Mouse (Mus musculus) gastrocnemius, adult 18-20 months (tissue): ENCODE measurements around the gene Flnb. TPM values are rescaled to one million over a fixed set of nuclear protein-coding genes. Genes with fewer than 3 reads are reported as not detected.

Experiments used
- DNase-seq: peaks from one replicate; pipeline ENCODE4 v3.0.0; 2021; ENCODE audit warnings: low spot score
- total RNA-seq, 2 experiments: library from RNA; stranded (reverse); gene quantifications; 2 replicates each; pipeline ENCODE4 v1.2.3; 2021

The Flnb gene
- total RNA-seq, 2 experiments from 2014 or later = 6.2 to 10.5 TPM

GRCm38 (mm10) chr14:7861275-7861674 is 43.5 kb downstream of the Flnb start:
- DNase-seq = no peak

DNA sequence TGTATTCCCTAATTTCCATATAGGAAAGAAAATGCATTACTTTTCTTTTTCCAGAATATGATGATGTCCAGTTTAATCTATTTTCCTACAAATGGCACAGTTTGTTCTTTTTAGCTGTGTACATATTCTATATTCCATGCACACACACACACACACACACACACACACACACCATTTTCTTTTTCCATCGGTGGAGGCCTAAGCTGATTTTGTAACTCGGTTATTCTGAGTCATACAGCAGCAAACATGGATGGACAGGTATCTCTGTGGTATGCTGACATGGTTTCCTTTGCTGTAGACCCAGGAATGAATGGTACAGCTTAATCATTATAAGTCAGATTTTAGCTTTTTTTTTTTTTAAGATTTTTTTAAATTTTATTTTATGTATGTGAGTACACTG is 44.5 kb downstream of the Flnb start:
- DNase-seq = no peak

- no peak for DNase-seq
These were observed 45.4 kb downstream of the Flnb start for GRCm38 (mm10) chr14:7863199-7863598.

- DNase-seq = no peak
These were observed 46.2 kb downstream of the Flnb start for GRCm38 (mm10) chr14:7863871-7864505.

GRCm38 (mm10) chr14:7864506-7864899 is 46.7 kb downstream of the Flnb start:
- no peak for DNase-seq

GRCm38 (mm10) chr14:7867224-7867623 is 49.5 kb downstream of the Flnb start:
- no peak for DNase-seq

DNA sequence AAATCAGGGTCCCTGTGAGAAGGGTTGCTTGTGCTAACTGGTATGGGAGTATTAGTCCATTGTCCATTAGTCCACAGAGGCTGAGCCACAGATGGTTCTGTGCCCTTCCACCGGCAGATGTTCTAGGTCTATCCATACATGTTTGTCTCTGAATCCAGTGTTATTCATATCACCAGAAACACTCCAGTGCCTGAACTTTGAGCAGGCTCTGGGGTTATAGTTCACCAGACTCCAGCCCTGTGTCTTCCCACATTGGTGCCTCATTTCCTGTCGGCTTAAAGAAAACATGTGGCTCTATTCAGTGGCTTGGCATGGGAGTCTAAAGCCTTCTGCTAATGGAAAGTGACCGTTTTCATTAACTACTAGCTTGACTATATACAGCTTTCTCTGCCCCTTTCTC is 50.1 kb downstream of the Flnb start:
- DNase-seq = no peak

DNA sequence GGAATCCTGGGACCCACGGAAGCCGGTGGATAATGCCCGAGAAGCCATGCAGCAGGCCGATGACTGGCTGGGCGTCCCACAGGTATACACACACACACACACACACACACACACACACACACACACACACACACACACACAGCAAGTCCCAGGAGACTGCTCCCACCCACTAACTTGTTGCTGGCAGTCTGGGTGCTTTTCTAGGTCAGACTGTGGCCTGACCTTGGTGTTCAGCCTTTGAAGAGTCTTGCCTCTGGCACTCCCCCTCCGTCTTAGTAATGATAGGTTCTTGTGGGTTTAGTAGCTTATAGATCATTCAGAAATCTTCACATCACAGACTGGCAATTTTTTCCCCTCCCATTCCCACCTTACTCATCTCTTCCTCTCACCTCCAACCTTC is 52.0 kb downstream of the Flnb start:
- no peak for DNase-seq

DNA sequence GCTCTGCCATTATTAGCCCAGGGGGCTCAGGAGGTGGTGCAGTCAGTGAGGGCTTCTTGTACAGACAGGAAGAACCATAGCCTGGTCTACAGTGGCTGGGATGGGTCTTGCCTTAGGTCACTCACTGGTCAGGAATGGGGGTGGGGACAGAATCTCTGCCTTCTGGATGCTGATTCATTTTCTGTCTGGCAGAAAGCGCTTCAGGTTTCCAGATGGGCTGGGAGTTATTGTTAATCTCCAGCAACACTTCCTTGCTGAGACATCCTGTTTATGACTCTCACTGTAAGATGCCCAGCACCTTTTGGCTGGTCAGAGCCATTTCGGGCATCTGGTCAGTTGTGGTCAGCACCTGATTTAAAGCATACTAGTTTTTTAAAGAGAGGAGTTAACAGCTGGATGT is 55.8 kb downstream of the Flnb start:
- no peak for DNase-seq

GRCm38 (mm10) chr14:7874495-7874894 is 56.7 kb downstream of the Flnb start:
- no peak for DNase-seq

- DNase-seq = no peak
These were observed 60.2 kb downstream of the Flnb start for GRCm38 (mm10) chr14:7877957-7878356.

GRCm38 (mm10) chr14:7880389-7880788 is 62.6 kb downstream of the Flnb start:
- no peak for DNase-seq

DNA sequence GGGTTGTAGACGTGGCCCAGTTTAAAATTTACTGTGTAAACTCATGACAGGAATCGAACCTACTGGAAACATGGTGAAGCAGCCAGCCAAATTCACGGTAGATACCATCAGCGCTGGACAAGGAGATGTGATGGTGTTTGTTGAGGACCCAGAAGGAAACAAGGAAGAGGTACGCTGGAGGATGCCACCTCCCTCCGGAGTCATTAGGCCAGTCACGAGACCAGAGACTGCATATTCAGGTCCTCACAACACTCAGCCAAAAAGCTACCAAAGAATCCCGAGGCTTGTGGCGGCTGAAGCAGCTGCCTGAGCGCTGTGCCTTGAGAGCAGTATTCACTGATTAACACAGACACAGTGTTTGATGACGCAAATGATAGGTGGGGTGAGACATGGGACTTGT is 63.8 kb downstream of the Flnb start:
- DNase-seq = no peak

GRCm38 (mm10) chr14:7882050-7882449 is 64.3 kb downstream of the Flnb start:
- no peak for DNase-seq

GRCm38 (mm10) chr14:7884158-7884557 is 66.4 kb downstream of the Flnb start:
- DNase-seq = no peak

- peak; percentile 37 for DNase-seq
These were observed 67.1 kb downstream of the Flnb start for GRCm38 (mm10) chr14:7884841-7885240.

DNA sequence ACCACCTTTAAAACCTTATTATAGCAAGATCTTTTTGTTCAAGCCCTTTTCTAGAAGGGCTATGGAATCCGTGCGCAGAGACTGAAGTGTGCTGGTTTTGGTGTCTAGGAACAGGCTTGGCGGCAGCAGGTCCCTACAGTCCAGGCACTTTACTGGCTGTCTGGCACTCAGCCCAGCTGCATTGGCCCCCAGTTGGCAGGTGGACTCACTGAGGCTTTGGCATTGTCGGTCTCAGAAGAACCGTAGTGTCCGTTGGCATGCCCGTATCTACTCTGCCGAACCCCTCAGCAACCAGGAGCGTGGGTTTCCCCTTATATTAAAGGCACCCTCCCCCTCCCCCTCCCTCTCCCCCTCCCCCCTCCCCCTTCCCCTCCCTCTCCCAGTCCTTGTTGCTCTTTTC is 67.8 kb downstream of the Flnb start:
- no peak for DNase-seq

GRCm38 (mm10) chr14:7886008-7886407 is 68.3 kb downstream of the Flnb start:
- DNase-seq = no peak

GRCm38 (mm10) chr14:7887171-7887570 is 69.4 kb downstream of the Flnb start:
- DNase-seq = no peak

DNA sequence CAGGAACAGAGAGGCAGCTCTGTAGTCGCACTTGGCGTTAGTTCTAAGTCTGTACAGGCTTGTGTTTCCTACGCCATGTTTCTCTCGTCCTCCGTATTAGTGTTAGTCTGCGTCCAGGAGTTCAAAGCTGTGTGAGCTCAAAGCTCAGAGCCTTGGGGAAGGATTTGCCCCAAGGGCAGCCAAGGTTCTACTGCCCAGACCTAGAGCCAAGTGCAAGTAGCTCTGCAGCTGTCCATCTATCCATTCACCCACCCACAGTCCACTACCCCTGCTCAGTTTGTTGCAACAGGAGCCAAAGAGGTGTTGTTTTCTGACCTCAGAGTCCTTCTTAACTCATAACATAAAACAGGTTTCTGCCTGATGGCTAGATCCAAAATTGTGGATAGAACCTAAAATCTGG is 70.5 kb downstream of the Flnb start:
- no peak for DNase-seq

- DNase-seq = no peak
These were observed 71.3 kb downstream of the Flnb start for GRCm38 (mm10) chr14:7888811-7889651.

GRCm38 (mm10) chr14:7889834-7890233 is 72.1 kb downstream of the Flnb start:
- no peak for DNase-seq

DNA sequence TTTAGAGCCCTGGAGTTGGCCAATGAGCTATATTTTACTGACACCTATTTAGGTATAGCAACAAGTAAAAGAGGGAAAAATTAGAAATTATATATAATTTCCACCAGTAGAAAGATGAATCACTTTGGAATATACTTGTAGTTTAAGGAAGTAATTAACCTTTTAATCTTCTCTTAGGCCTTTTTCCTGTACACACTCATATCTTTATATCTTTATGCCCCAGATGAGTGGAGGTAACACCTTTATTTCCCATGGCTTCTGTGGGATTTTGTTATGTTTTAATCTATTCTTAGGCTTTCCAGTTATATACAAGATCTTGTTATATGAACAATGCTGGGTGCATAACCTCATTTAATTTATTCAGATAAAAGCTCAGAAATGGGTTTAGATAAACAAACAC is 73.6 kb downstream of the Flnb start:
- no peak for DNase-seq
